Mouse (Mus musculus) embryonic fibroblast, embryonic 13.5 days (primary cell): ENCODE data around the gene Palm3. TPM values are rescaled to one million over a fixed set of nuclear protein-coding genes. Genes with fewer than 3 reads are reported as not detected.

Source experiments
- H3K27ac ChIP-seq: 2 replicates; pipeline ENCODE4 v1.5.1; 2012; ENCODE audit warnings: low read length, control low read depth, inconsistent platforms; ENCODE audit not compliant: insufficient read depth
- H3K4me1 ChIP-seq: 2 replicates; pipeline ENCODE4 v1.6.1; 2011; ENCODE audit warnings: low read length; ENCODE audit not compliant: control insufficient read depth, insufficient read depth
- H3K4me3 ChIP-seq: 2 replicates; pipeline ENCODE4 v1.5.1; 2011; ENCODE audit warnings: mild to moderate bottlenecking, control low read depth, low read length; ENCODE audit not compliant: insufficient read depth
- CTCF ChIP-seq: IDR thresholded peaks from 2 replicates; pipeline ENCODE4 v1.5.1; 2011; ENCODE audit warnings: mild to moderate bottlenecking, control low read depth, low read length, moderate library complexity, borderline replicate concordance; ENCODE audit not compliant: insufficient read depth
- POLR2A ChIP-seq: IDR thresholded peaks from 2 replicates; pipeline ENCODE4 v1.6.1; 2011; ENCODE audit warnings: low read depth, mild to moderate bottlenecking, control low read depth, low read length, moderate library complexity
- polyA plus RNA-seq: library from polyadenylated mRNA; stranded (reverse); fragments of >200 nt; gene quantifications from 2 replicates; pipeline ENCODE4 v1.2.4, GENCODE M21; 2011; ENCODE audit warnings: low read depth; ENCODE audit not compliant: missing spikeins, insufficient read length

Gene Palm3
- polyA plus RNA-seq, 1 experiment = 0.91 TPM

GRCm38 (mm10) chr8:84070241-84070640 is 49.0 kb downstream of the Palm3 start:
- peaks cover 15% of the 10 kb centered on the region for H3K4me1 ChIP-seq
- H3K27ac ChIP-seq = no peak overlapping the region
- H3K4me3 ChIP-seq = no peak overlapping the region
- no peak for TF ChIP-seq POLR2A
- TF ChIP-seq CTCF = no peak

GRCm38 (mm10) chr8:84070667-84071066 is 49.4 kb downstream of the Palm3 start:
- peaks cover 15% of the 10 kb centered on the region for H3K4me1 ChIP-seq
- no peak overlapping the region for H3K4me3 ChIP-seq
- TF ChIP-seq CTCF = no peak
- TF ChIP-seq POLR2A = no peak
- no peak overlapping the region for H3K27ac ChIP-seq

GRCm38 (mm10) chr8:84071921-84072320 is 50.6 kb downstream of the Palm3 start:
- Histone ChIP-seq H3K27ac (no peak overlapping the region), H3K4me3 (no peak overlapping the region), H3K4me1 (peaks cover 15% of the 10 kb centered on the region)
- TF ChIP-seq POLR2A (no peak), CTCF (no peak)

GRCm38 (mm10) chr8:84072321-84072720 is 51.0 kb downstream of the Palm3 start:
- Histone ChIP-seq H3K4me1 (peaks cover 15% of the 10 kb centered on the region), H3K27ac (no peak overlapping the region), H3K4me3 (no peak overlapping the region)
- TF ChIP-seq POLR2A (no peak), CTCF (no peak)

GRCm38 (mm10) chr8:84073230-84073976 is 52.1 kb downstream of the Palm3 start:
- H3K27ac ChIP-seq = no peak overlapping the region
- H3K4me1 ChIP-seq = peaks cover 11% of the 10 kb centered on the region
- TF ChIP-seq POLR2A (no peak), CTCF (no peak)
- H3K4me3 ChIP-seq = no peak overlapping the region

- Histone ChIP-seq H3K4me1 (no peaks in the 10 kb centered on the region), H3K4me3 (no peak overlapping the region), H3K27ac (no peak overlapping the region)
- TF ChIP-seq CTCF (no peak), POLR2A (no peak)
Measured at GRCm38 (mm10) chr8:84076412-84076811, 55.1 kb downstream of the Palm3 start.

- no peak overlapping the region for H3K27ac ChIP-seq
- no peak for TF ChIP-seq CTCF
- TF ChIP-seq POLR2A = no peak
- H3K4me3 ChIP-seq = no peak overlapping the region
- no peaks in the 10 kb centered on the region for H3K4me1 ChIP-seq
Measured at GRCm38 (mm10) chr8:84076849-84077248, 55.6 kb downstream of the Palm3 start.

GRCm38 (mm10) chr8:84079206-84079605 is 57.9 kb downstream of the Palm3 start:
- no peak overlapping the region for H3K4me3 ChIP-seq
- no peak overlapping the region for H3K27ac ChIP-seq
- no peaks in the 10 kb centered on the region for H3K4me1 ChIP-seq
- TF ChIP-seq POLR2A (no peak), CTCF (no peak)

Other genes with a start within 250 kb of the Palm3 start
- gene Adgrl1, start 121.4 kb upstream of the Palm3 start, polyA plus RNA-seq = 67.4 and 95.4 TPM in 2 replicates
- gene Gm10644, start 66.3 kb upstream of the Palm3 start, polyA plus RNA-seq = not detected in 2 replicates
- 16.6 and 17.2 TPM in 2 replicates for gene Asf1b, start 66.0 kb upstream of the Palm3 start, polyA plus RNA-seq
- gene Prkaca, start 48.5 kb upstream of the Palm3 start, polyA plus RNA-seq = 104 and 122 TPM in 2 replicates
- gene Samd1, start 23.8 kb upstream of the Palm3 start, polyA plus RNA-seq = 38.1 and 47.9 TPM in 2 replicates
- not detected in 2 replicates for gene 1700067K01Rik, start 20.0 kb upstream of the Palm3 start, polyA plus RNA-seq
- not detected in 2 replicates for gene 2210011C24Rik, start 9.3 kb upstream of the Palm3 start, polyA plus RNA-seq
- 1.1 and 1.5 TPM in 2 replicates for gene Il27ra, start 21.1 kb downstream of the Palm3 start, polyA plus RNA-seq
- not detected in 2 replicates for gene Rln3, start 23.5 kb downstream of the Palm3 start, polyA plus RNA-seq
- 1.7 and 2.0 TPM in 2 replicates for gene Gm10643, start 43.7 kb downstream of the Palm3 start, polyA plus RNA-seq
- 11.5 and 12.6 TPM in 2 replicates for gene Rfx1, start 45.4 kb downstream of the Palm3 start, polyA plus RNA-seq
- 19.7 and 20.4 TPM in 2 replicates for gene Dcaf15, start 83.3 kb downstream of the Palm3 start, polyA plus RNA-seq
- 3.2 and 5.8 TPM in 2 replicates for gene Podnl1, start 104.5 kb downstream of the Palm3 start, polyA plus RNA-seq
- 17.7 and 20.0 TPM in 2 replicates for gene Cc2d1a, start 126.5 kb downstream of the Palm3 start, polyA plus RNA-seq
- 0.48 and 0.95 TPM in 2 replicates for gene 4930432K21Rik, start 126.6 kb downstream of the Palm3 start, polyA plus RNA-seq
- gene Nanos3, start 163.7 kb downstream of the Palm3 start, polyA plus RNA-seq = not detected in 2 replicates
- gene Zswim4, start 215.6 kb downstream of the Palm3 start, polyA plus RNA-seq = 7.3 and 10.9 TPM in 2 replicates
- gene D8Ertd738e, start 228.2 kb downstream of the Palm3 start, polyA plus RNA-seq = 98.2 and 104 TPM in 2 replicates
- gene Mri1, start 235.9 kb downstream of the Palm3 start, polyA plus RNA-seq = 16.7 and 25.1 TPM in 2 replicates
- 12.0 and 12.1 TPM in 2 replicates for gene Ccdc130, start 248.9 kb downstream of the Palm3 start, polyA plus RNA-seq